Mouse (Mus musculus) midbrain, embryonic 15.5 days (tissue): Measurements from ENCODE around the gene Spr. TPM values are rescaled to one million over a fixed set of nuclear protein-coding genes. Genes with fewer than 3 reads are reported as not detected.
"Not testable (repeated sequence)": the region's sequence is repeated elsewhere in the genome, so short reads cannot be mapped to it uniquely, and the experiment has no call there.

ENCODE experiments used
- ATAC-seq: fragments of 200-750 bp; cut with Nextera tagmentation; replicated peaks from 2 replicates; pipeline ENCODE4 v1.8.0; 2017; ENCODE audit warnings: moderate TSS enrichment
- H3K27ac ChIP-seq: fragments of 300-500 bp; sonication (generic); 2 replicates; pipeline ENCODE4 v1.5.1; 2015; ENCODE audit warnings: mild to moderate bottlenecking, inconsistent platforms
- H3K27me3 ChIP-seq: fragments of 300-500 bp; sonication (generic); replicated peaks from 2 replicates; pipeline ENCODE4 v1.6.1; 2015; ENCODE audit warnings: inconsistent platforms
- H3K36me3 ChIP-seq: fragments of 300-500 bp; sonication (generic); replicated peaks from 2 replicates; pipeline ENCODE4 v1.6.1; 2015; ENCODE audit warnings: inconsistent platforms
- H3K4me1 ChIP-seq: fragments of 300-500 bp; sonication (generic); 2 replicates; pipeline ENCODE4 v1.6.1; 2015; ENCODE audit warnings: inconsistent platforms
- H3K4me2 ChIP-seq: fragments of 300-500 bp; sonication (generic); 2 replicates; pipeline ENCODE4 v1.6.1; 2015; ENCODE audit warnings: inconsistent platforms, mild to moderate bottlenecking, moderate library complexity
- H3K4me3 ChIP-seq: fragments of 300-500 bp; sonication (generic); 2 replicates; pipeline ENCODE4 v1.5.1; 2015; ENCODE audit warnings: mild to moderate bottlenecking, inconsistent platforms
- H3K9ac ChIP-seq: fragments of 300-500 bp; sonication (generic); 2 replicates; pipeline ENCODE4 v1.6.1; 2015; ENCODE audit warnings: mild to moderate bottlenecking, inconsistent platforms
- H3K9me3 ChIP-seq: fragments of 300-500 bp; sonication (generic); 2 replicates; pipeline ENCODE4 v1.6.1; 2016; ENCODE audit warnings: inconsistent platforms
- WGBS: fragments of 180-500 bp; shearing (Covaris S2); methylation state at CpG from one replicate; pipeline ENCODE4 v1.1.7; 2015; ENCODE audit warnings: mixed read lengths; 5-methylcytosine and 5-hydroxymethylcytosine counted together
- polyA plus RNA-seq: library from polyadenylated mRNA; unstranded; fragments of >200 nt; fragmentation: Nextera tagmentation; extraction: Ambion mirVana; gene quantifications from 2 replicates; pipeline ENCODE4 v1.2.1, GENCODE M21; 2015

Gene Spr
- polyA plus RNA-seq, 1 experiment from 2014 or later = 24.8 TPM

DNA sequence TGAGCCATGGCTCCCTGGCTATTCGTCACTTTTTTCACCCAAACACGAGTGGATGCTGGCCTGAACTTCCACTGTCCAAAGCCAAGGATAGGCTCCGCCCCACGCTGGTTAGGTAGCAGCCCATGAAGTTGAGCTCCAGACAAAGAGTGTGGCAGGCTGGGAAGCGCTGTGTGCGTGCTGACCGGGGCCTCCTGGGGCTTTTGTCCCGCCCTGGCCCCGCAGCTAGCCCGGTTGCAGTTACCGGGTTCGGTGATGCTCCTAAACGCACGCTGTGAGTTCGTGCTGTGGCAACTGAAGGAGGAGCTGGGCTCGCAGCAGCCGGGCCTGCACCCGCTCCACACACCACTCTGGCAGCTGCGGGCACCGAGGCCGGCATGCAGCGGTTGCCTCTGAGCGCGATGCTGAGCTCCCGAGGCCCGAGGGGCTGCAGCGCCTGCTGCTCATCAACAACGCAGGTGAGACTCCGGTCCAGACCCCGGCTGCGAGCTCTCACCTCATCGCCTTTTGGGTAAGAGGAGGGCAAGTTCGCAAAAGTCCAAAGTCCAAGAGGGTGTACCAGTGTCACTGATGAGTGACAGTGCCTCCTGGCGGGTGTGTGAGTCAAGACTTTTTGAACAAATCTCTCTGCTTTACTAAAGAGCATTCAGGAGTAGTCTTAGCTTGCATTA is 17.4 kb upstream of the Spr start:
- no peaks in the 10 kb centered on the region for H3K9me3 ChIP-seq
- H3K27ac ChIP-seq = no peak overlapping the region
- peaks cover 10% of the 10 kb centered on the region for H3K4me1 ChIP-seq
- H3K9ac ChIP-seq = peak overlapping the region; percentile 19
- under 1% methylated on average over 34 of the region's 34 CpGs for WGBS
- ATAC-seq = peak; percentile 59
- H3K36me3 ChIP-seq = no peaks in the 10 kb centered on the region
- peak overlapping the region; percentile 33 for H3K4me3 ChIP-seq
- H3K27me3 ChIP-seq = no peaks in the 10 kb centered on the region
- H3K4me2 ChIP-seq = peak overlapping the region; percentile 73

DNA sequence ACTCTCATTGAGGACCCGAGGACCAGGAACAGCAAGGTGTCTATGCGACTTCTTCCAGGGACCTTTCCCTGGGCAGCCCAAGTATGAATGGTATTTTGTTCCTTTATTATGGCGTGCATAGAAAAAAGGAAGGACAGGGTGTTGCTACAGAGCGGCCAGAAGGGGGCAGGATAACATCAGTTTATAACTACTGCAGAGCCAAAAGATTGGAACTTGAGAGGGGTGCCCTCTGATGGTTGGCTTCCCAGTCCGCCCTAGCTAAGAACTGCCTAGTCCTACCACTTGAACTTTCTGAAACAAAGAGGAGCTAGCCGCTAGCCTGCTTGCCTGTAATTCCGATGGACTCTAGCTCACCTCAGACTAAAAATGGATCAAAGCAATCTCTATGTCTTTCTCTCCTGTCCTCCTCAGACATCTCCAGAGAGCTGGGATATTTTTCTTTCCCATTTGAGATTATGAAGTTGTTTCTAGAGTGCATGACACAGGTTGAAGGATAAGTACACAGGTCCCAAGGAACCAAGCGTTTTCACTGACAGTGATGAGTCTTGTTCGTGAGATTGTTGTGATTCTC is 16.5 kb upstream of the Spr start:
- Histone ChIP-seq H3K9ac (no peak overlapping the region), H3K4me3 (no peak overlapping the region), H3K27ac (no peak overlapping the region), H3K4me2 (no peak overlapping the region), H3K36me3 (no peaks in the 10 kb centered on the region), H3K9me3 (no peaks in the 10 kb centered on the region), H3K27me3 (no peaks in the 10 kb centered on the region), H3K4me1 (peaks cover 10% of the 10 kb centered on the region)
- 5% methylated on average over 9 of the region's 9 CpGs for WGBS
- ATAC-seq = peak; percentile 79

DNA sequence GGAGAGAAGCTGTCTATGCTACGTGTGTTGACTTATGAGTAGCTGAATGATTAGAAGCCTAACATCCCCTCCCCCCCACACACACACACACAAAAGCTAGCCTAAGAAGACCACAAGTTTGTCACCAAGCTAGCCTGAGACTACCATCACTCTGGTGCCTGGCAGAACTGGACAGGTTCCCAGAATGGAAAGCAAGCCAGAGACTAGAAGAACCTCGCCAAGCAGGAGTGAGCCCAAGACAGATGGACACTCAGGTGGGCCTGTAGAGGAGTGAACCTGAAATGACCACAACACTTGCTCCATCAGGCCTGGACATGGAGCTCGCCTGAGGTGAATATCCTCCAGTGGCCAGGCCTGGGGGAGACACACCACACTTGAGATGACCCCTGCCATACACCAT is 12.8 kb upstream of the Spr start:
- WGBS = 84% methylated on average over 3 of the region's 3 CpGs
- Histone ChIP-seq H3K27ac (no peak overlapping the region), H3K27me3 (no peaks in the 10 kb centered on the region), H3K36me3 (no peaks in the 10 kb centered on the region), H3K9me3 (no peaks in the 10 kb centered on the region), H3K4me3 (no peak overlapping the region), H3K9ac (no peak overlapping the region), H3K4me1 (peaks cover 9% of the 10 kb centered on the region), H3K4me2 (no peak overlapping the region)
- no peak for ATAC-seq

DNA sequence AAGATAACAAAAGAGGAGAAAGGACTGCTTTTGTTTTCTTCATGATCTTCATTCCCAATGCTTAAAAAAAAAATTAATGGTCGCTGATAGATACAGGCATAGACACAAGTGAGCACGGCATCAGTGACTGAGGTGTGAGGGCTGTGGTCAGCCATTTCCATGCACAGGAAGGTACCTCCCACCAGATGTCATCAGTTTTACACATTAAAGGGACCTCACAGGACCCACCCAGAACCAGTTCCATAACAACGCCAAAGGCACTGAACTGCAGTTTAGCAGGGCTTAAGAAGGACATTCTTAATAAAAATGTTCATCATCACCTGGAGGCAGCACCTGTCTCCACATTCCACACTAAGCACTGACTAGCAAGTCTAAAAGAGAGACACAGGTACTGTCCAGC is 10.1 kb upstream of the Spr start:
- ATAC-seq = no peak
- Histone ChIP-seq H3K4me1 (no peaks in the 10 kb centered on the region), H3K4me2 (no peak overlapping the region), H3K36me3 (no peaks in the 10 kb centered on the region), H3K4me3 (no peak overlapping the region), H3K27ac (no peak overlapping the region), H3K9ac (no peak overlapping the region), H3K9me3 (no peaks in the 10 kb centered on the region), H3K27me3 (no peaks in the 10 kb centered on the region)
- 70% methylated on average over 3 of the region's 3 CpGs for WGBS

DNA sequence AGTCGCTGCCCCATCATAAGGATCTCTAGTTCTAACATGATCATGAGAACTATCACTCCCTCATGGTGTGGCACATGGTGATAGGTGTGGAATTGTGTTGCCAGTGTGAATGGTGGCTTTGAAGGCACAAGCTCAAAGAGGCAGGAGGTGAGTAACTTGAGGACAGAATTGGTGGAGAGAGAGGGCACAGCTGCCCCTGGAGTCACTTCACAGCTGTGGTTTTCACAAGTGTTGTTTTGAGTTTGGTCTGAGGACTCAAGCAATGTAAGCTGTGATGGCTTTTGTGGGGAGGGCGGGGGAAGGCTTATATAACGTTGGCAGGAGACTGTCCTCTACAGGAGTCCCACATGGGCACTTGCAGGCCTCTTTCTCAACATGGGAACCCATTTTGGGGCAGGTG is 6.9 kb upstream of the Spr start:
- no peak for ATAC-seq
- no peaks in the 10 kb centered on the region for H3K4me1 ChIP-seq
- no peaks in the 10 kb centered on the region for H3K36me3 ChIP-seq
- H3K27me3 ChIP-seq = no peaks in the 10 kb centered on the region
- no peaks in the 10 kb centered on the region for H3K9me3 ChIP-seq
- no peak overlapping the region for H3K4me2 ChIP-seq
- no peak overlapping the region for H3K4me3 ChIP-seq
- 59% methylated on average over 3 of the region's 3 CpGs for WGBS
- H3K9ac ChIP-seq = no peak overlapping the region
- H3K27ac ChIP-seq = no peak overlapping the region

DNA sequence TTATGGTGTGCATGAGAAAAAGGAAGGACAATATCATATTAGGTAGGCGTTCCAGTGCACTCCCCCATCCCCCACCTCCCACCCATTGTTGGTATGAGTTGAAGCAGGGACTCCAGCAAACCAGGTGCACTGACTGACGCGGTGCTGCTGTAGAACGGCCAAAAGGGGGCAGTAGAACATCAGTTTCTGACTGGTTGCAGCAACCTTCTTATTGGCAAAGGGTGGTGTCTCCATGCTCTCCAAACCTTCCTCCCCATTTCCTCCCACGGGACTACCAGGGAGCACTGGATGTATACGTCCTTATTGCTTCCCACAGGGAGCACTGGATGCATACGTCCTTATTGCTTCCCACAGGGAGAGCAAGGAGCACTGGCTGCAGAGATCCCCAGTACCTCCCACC is 3.4 kb upstream of the Spr start:
- not testable (repeated sequence) for H3K4me3 ChIP-seq, H3K27me3 ChIP-seq, H3K4me1 ChIP-seq, H3K27ac ChIP-seq, H3K9me3 ChIP-seq, H3K9ac ChIP-seq, H3K4me2 ChIP-seq, H3K36me3 ChIP-seq, ATAC-seq
- WGBS = 16% methylated on average over 7 of the region's 7 CpGs

DNA sequence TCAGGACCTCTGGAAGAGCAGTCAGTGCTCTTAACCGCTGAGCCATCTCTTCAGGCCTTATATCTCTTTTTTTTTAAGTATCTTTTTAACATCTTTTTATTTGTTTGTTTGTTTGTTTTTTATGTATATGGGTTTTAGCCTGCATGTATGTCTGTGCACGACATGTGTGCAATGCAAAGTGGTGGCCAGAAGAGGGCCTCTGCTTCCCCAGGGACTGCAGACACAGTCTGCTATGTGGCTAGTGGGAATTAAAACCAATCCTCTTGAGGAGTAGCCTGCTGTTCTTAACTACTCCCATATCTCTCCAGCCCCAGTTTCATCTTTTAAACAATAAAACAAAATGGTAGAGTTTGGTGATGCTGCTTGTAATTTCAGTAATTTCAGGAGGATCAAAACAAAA is 2.0 kb upstream of the Spr start:
- H3K27ac ChIP-seq = no peak overlapping the region
- H3K27me3 ChIP-seq = no peaks in the 10 kb centered on the region
- no peaks in the 10 kb centered on the region for H3K36me3 ChIP-seq
- H3K4me3 ChIP-seq = no peak overlapping the region
- 93% methylated on average over 2 of the region's 2 CpGs for WGBS
- no peak overlapping the region for H3K9ac ChIP-seq
- H3K4me1 ChIP-seq = peaks cover 5% of the 10 kb centered on the region; the same call in 1 of the 2 replicates
- no peaks in the 10 kb centered on the region for H3K9me3 ChIP-seq
- no peak for ATAC-seq
- no peak overlapping the region for H3K4me2 ChIP-seq

DNA sequence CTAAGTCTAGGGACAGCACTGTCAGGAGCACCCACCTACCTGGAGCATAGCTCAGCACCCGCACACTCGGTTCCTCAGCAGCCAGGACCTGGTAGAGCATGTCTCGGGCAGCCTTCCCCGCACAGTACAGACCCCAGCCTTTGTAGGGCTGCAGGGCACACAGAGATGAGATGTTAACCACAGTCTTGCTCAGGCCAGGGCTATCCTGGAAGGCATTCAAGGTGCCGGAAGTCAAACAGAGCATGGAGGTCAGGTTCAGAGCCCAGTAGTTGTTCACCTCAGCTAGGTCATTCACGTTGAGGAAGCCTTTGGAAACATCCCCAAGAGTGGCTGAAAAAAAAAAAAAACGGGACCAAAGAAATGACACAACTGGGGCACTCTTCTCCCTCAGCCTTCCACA is 782 bp downstream of the Spr start:
- not testable (repeated sequence) for ATAC-seq

DNA sequence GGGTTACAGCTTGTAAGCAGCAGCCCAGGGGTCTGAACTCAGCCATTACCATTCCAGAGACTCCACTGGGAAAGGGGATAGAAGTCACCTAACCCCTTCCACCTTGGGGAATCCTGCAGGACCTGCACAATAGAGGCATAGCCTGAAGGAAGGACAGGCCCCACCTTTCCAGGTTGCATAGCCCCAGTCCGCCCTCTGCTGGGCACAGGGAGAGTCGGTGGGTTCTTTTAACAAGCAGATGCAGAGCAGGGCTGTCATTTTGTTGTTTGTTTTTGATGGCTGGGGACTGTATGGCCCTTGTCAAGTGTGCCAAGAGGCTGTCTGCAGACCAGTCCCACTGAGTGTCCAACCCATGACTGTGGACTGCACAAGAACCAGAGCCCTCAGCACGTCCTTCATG is 4.8 kb downstream of the Spr start:
- ATAC-seq, H3K27me3 ChIP-seq, H3K4me3 ChIP-seq, H3K27ac ChIP-seq, H3K4me2 ChIP-seq, H3K9me3 ChIP-seq, H3K9ac ChIP-seq, H3K4me1 ChIP-seq, H3K36me3 ChIP-seq: not testable (repeated sequence)
- WGBS = 41% methylated on average over 3 of the region's 3 CpGs

More for the DNA sequence above, 782 bp downstream of the Spr start:
- H3K9me3 ChIP-seq, H3K27me3 ChIP-seq, H3K27ac ChIP-seq, H3K4me1 ChIP-seq, H3K36me3 ChIP-seq: not testable (repeated sequence)
- Histone ChIP-seq H3K4me2 (peak overlapping the region; percentile 69), H3K9ac (peak overlapping the region; percentile 72; the same call in 1 of the 2 replicates), H3K4me3 (peak overlapping the region; percentile 73)
- 71% methylated on average over 7 of the region's 7 CpGs for WGBS

DNA sequence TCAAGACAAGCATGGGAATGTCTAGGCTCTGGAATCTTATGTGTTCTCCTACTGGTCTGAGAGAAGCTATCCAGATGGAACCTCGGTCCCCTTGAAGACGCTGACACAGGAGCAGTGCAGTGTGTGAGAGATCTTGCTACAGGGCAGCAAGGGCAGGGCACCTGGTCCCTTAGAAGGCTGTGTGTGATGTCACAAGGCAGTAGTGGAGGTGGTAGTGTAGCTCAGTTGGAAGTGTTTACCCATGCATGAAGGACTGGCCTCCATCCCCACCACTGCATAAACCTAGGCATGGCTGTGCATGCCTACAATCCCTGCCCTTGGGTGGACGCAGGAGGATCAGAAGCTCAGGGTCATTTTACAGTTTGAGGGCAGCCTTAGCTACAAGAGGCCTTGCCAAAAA is 5.3 kb downstream of the Spr start:
- not testable (repeated sequence) for H3K4me3 ChIP-seq, H3K36me3 ChIP-seq, H3K9ac ChIP-seq, H3K4me1 ChIP-seq, H3K27ac ChIP-seq, H3K9me3 ChIP-seq, H3K4me2 ChIP-seq, ATAC-seq, H3K27me3 ChIP-seq
- WGBS = 88% methylated on average over 3 of the region's 3 CpGs

DNA sequence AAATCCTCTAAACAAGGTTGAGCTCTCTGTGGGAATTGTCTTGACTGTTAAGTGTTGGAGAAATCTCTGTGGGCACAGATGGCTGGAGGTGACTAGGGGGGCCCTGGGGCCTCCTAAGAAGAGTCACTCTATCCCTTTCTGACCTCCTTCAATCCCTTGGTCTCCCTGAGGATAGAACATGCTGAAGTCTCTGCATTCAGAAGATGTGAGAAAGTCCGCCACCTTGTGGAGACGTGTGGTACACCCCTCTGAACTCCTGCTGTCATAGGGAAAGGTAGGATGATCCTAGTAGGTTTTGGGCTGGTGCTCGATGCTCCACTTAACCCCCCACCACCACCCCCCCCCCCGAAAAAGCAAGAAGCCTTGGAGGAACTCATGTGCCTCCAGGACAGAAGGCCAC is 5.9 kb downstream of the Spr start:
- ATAC-seq = peak; percentile 28; the same call in 1 of the 2 replicates
- H3K36me3 ChIP-seq = no peaks in the 10 kb centered on the region
- WGBS = 2% methylated on average over 4 of the region's 4 CpGs
- no peaks in the 10 kb centered on the region for H3K9me3 ChIP-seq
- peaks cover 2% of the 10 kb centered on the region; the same call in 1 of the 2 replicates for H3K4me1 ChIP-seq
- H3K4me2 ChIP-seq = no peak overlapping the region
- no peak overlapping the region for H3K9ac ChIP-seq
- H3K27me3 ChIP-seq = peaks cover 7% of the 10 kb centered on the region
- H3K4me3 ChIP-seq = no peak overlapping the region
- no peak overlapping the region for H3K27ac ChIP-seq

DNA sequence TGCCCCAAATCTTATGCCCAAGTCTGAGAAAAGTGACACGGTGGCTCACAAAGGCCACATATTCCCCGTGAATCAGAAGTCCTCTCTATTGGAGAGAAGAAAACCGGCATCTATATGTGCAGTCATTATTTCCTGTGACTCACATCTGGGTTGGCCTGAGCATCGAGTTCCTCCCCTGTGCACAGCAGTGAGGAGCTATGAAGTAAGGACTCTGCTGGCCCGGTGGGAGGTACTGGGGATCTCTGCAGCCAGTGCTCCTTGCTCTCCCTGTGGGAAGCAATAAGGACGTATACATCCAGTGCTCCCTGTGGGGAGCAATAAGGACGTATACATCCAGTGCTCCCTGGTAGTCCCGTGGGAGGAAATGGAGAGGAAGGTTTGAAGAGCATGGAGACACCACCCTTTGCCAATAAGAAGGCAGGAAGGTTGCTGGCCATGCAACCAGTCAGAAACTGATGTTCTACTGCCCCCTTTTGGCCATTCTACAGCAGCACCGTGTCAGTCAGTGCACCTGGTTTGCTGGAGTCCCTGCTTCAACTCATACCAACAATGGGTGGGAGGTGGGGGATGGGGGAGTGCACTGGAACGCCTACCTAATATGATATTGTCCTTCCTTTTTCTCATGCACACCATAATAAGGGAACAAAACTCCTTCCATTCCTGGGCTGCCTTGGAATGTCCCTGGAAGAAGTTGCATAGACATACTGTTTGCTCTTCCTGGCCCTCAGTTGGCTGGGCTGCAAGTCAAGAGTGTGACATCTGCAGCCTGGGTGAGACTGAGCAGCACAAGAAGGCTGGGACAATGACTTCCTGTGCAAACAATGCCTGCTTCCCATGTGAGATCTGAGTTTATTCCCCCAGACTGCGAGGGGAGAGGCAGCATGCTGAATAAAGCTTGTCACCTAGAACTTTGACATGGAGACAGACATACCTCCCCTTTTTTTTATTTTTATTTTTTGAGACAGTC is 19.7 kb downstream of the Spr start:
- H3K4me1 ChIP-seq, H3K9ac ChIP-seq, H3K27ac ChIP-seq, ATAC-seq, H3K36me3 ChIP-seq, H3K27me3 ChIP-seq, H3K4me3 ChIP-seq, H3K9me3 ChIP-seq, H3K4me2 ChIP-seq: not testable (repeated sequence)
- WGBS = 39% methylated on average over 11 of the region's 11 CpGs
